26 mouse cellular contexts compared by ENCODE assay signal in genomic region chr5:114664139-114664538, GRCm38 (mm10).
"Had no signal": no experiment of that assay in that cellular context is flagged by ENCODE, and none has a peak within 500 bp of the region (broad histone marks: within the 10 kb centered on the region; RNA-seq: fewer than 3 reads in every experiment).

No protein-coding gene starts in this region.

- H3K4me3 ChIP-seq: limb, embryonic 10.5 days; limb, embryonic 12.5 days; limb, embryonic 13.5 days; limb, embryonic 15.5 days; liver, embryonic 12.5 days; liver, embryonic 13.5 days; liver, embryonic 15.5 days; lung, embryonic 15.5 days; megakaryocyte, embryonic 14.5 days; midbrain, embryonic 10.5 days; midbrain, embryonic 12.5 days; midbrain, embryonic 13.5 days; midbrain, embryonic 15.5 days; myocyte; neural tube, embryonic 12.5 days; neural tube, embryonic 13.5 days had no signal

- ATAC-seq: liver, embryonic 12.5 days; liver, postnatal 0 days; midbrain, embryonic 13.5 days; midbrain, embryonic 15.5 days; midbrain, embryonic 16.5 days had no signal

- H3K9ac ChIP-seq: limb, embryonic 12.5 days; limb, embryonic 15.5 days; liver, embryonic 12.5 days; liver, embryonic 13.5 days; liver, embryonic 14.5 days; liver, embryonic 15.5 days; liver, postnatal 0 days; lung, embryonic 14.5 days; lung, embryonic 15.5 days; midbrain, embryonic 12.5 days; midbrain, embryonic 13.5 days; midbrain, embryonic 15.5 days; neural tube, embryonic 12.5 days; neural tube, embryonic 13.5 days had no signal

- DNase-seq: left cerebral cortex, postnatal 4 days; liver; liver, embryonic 13.5 days; liver, postnatal 0 days; midbrain, embryonic 14.5 days had no signal

- H3K4me2 ChIP-seq: limb, embryonic 12.5 days; liver, embryonic 11.5 days; liver, embryonic 12.5 days; liver, embryonic 13.5 days; liver, embryonic 15.5 days; lung, embryonic 14.5 days; lung, embryonic 15.5 days; midbrain, embryonic 11.5 days; midbrain, embryonic 12.5 days; midbrain, embryonic 13.5 days; midbrain, embryonic 15.5 days; neural tube, embryonic 12.5 days; neural tube, embryonic 13.5 days had no signal

- H3K27ac ChIP-seq: limb, embryonic 10.5 days; limb, embryonic 12.5 days; liver, embryonic 12.5 days; liver, embryonic 13.5 days; liver, embryonic 14.5 days; liver, embryonic 15.5 days; lung, embryonic 15.5 days; macrophage; midbrain, embryonic 10.5 days; midbrain, embryonic 12.5 days; midbrain, embryonic 13.5 days; midbrain, embryonic 15.5 days; neural tube, embryonic 12.5 days; neural tube, embryonic 13.5 days had no signal

- H3K9me3 ChIP-seq: limb, embryonic 10.5 days; limb, embryonic 12.5 days; limb, embryonic 13.5 days; limb, embryonic 15.5 days; liver, embryonic 12.5 days; liver, embryonic 13.5 days; liver, embryonic 15.5 days; lung, embryonic 15.5 days; midbrain, embryonic 10.5 days; midbrain, embryonic 12.5 days; midbrain, embryonic 13.5 days; midbrain, embryonic 15.5 days; neural tube, embryonic 12.5 days; neural tube, embryonic 13.5 days had no signal

- H3K36me3 ChIP-seq: limb, embryonic 10.5 days; limb, embryonic 12.5 days; limb, embryonic 13.5 days; liver, embryonic 12.5 days; liver, embryonic 13.5 days; liver, embryonic 15.5 days; lung, embryonic 15.5 days; midbrain, embryonic 10.5 days; midbrain, embryonic 12.5 days; midbrain, embryonic 13.5 days; midbrain, embryonic 15.5 days; neural tube, embryonic 12.5 days had no signal
